Mouse (Mus musculus) c-Kit-negative CD71-positive TER-119-positive erythroid progenitor cells, embryonic 14.5 days (primary cell): Measurements from ENCODE around the gene Wipf2.
"Not testable (repeated sequence)": the region's sequence is repeated elsewhere in the genome, so short reads cannot be mapped to it uniquely, and the experiment has no call there.

ENCODE experiments used
- DNase-seq: peaks from one replicate; pipeline ENCODE4 v3.0.0-alpha.2; 2013; ENCODE audit warnings: low read depth, low spot score

Wipf2 gene

DNA sequence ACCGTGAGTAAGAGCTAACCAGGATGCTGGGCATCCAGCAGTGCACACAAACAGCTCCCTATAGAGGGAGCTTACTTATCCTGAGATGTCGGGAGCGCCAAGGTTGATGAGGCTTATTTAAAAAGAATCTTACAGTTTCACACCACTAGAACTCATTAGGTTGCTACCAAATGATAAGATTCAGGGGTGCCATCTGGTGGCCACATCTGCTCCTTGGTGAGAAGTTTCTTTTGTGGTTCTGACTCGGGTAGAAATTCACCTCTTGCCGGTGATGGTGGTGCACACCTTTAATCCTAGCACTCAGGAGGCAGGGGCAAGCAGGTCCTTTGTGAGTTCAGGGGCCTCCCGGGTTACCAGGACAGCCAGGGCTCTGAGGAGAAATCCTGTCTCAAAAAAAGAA is 46.2 kb downstream of the Wipf2 start:
- DNase-seq: peak; percentile 63

DNA sequence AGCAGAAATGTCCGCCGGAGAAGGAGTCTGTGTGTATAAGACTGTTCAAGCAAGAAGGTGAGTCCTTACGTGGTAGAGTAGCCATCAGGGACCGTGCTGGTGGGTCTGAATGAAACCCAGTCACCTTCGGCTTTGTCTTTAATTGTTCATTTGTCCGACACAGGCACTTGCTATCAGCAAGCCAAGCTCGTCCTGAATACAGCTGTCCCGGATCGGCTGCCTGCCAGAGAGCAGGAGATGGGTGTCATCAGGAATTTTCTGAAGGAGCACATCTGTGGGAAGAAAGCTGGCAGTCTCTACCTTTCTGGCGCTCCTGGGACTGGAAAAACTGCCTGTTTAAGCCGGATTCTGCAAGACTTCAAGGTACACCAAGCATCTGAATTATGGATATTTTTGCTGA is 47.0 kb downstream of the Wipf2 start:
- DNase-seq: no peak

DNA sequence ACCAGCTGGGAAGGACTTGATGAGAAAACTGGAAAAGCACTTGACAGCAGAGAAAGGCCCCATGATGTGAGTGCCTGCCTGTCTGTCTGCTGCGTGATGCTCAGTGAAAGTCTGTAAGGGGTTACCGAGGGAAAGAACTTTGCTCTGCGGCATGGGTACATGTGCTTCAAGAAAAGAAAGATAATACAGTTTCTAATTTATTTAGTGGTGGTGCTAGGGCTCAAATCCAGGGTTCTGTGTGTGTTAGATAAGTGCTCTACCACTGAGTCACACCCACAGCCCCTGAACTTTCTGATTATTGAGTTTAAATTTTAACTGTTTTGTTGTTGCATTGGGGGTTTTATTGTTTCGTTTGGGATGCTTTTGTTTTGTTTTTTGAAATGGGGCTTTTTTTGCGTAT is 48.1 kb downstream of the Wipf2 start:
- DNase-seq: no peak

DNA sequence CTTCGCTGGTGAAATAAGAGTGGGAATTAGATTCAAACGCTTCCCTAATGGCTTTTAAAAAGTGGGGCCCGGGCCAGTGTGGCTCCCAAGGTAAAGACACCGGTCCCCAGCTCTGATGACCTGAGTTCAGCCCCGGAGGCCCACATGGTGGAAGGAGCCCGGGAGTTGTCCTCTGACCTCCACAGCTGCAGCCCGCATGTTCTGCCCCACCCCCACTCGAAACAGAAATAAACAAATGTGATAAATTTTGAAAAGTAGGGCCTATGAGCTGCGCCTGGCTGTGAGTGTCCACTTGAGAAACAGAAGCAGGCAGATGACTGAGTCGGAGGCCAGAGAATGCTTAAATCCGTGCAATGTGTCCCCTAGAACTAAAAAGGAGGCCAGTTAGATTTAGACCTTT is 50.8 kb downstream of the Wipf2 start:
- no peak for DNase-seq

DNA sequence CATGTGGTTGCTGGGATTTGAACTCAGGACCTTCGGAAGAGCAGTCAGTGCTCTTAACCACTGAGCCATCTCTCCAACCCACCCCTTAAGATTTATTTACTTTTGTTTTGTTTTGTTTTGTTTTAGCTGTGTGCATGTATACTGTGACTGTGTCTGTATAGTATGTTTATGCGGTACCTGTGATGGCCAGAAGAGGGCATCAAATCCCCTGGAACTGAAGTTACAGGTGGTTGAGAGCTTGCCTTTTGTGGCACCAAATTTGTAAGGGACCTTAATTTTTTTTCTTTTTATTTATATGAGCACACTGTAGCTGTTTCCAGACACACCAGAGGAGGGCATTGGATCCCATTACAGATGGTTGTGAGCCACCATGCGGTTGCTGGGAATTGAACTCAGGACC is 52.9 kb downstream of the Wipf2 start:
- not testable (repeated sequence) for DNase-seq

DNA sequence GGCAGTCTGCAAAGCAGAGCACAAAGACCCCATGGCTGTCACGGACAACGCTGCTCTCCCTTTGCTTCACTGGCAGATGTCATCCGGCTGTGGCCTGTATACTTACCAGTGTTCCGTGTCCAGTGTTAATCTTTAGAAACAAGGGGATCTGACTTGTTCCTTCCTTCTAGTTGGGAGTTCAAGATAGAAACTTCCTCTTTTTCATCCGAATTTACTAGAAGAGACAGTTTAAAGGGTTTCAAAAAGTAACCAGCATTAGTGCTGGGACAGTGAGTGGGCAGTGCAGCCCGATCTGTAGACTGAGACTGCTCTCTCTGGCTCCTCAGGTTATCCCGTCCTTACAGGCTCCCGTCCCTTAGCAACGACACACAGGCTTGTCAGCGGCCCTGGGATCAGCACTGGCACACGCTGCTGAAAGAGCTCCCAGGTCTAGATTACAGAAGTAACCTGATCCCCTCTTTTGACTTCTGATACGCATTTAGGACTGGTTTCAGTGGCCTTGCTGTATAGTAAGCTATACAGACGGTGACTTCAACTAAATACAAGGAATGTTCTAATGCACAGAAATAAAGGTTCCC is 54.1 kb downstream of the Wipf2 start:
- DNase-seq: no peak

DNA sequence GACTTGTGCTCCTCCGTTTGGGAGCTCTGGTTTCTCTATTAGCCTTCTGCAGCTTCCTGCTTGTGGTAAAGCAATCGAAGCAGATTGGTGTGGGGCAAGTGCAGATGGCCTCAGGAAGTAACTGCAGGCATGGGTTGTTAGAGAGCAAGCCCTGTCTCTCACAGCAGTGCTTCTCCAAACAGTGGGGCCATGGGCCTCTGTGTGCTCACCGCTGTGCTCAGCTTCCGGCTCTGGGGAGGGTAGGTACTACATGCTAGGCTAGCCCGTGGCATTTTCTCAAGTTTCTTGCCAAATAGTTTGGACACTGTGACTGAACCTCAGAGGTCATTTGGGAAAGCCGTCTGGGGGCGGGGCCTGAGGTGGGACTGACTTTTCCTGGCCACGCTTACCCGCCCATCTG is 54.8 kb downstream of the Wipf2 start:
- no peak for DNase-seq

DNA sequence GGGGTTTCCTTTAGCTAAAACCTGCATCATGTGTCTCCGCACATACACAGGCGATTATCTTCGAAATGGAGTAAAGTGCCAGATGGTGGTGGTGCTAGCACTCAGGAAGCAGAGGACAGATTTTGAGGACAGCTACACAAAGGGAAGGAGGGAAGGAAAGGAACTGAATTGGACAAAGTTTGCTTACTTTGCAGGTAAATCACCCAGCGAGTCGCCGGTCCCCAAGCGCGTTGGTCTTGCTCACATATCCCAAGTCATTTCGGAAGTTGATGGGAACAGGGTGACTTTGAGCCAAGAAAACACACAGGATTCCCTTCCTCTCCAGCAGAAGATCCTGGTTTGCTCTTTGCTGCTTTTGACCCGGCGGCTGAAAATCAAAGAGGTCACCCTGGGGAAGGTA is 55.6 kb downstream of the Wipf2 start:
- no peak for DNase-seq

DNA sequence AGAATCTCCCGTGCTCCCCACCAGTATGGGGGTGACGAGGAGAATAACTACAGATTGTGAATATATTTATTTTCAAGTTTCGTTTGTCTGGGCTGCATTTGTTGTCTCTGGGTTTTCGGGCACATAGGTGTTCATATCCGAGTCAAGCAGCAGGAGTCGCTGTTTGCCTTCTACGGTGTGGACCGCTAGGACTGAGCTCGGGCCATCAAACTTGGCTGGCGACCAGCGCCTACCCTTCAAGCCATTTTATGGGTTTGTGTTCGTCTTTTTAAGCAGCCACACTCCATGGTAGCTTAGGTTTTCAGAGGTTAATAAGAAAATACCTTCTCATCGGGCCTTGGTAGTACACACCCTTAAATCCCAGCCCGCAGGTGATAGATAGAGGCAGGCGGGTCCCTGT is 58.4 kb downstream of the Wipf2 start:
- not testable (repeated sequence) for DNase-seq

DNA sequence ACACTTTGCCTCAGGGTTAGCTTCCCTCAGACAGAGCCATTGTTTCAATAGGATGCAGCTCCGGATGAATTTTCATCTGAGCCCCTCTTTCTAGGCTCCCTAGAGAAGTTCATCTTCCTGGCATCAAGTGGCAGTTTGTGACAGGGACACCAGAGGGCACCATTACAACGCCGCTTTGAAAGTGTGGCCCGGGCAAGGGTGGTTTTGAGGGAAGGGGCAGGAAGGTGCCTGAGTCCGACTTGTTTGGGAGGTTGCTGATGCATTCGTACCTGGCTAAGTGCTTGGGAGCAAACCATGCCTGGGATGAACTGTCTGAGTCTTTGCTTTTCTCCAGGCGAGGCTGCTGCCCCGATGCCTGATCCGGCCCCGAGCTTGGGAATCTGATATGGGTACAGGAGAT is 58.9 kb downstream of the Wipf2 start:
- DNase-seq: not testable (repeated sequence)

DNA sequence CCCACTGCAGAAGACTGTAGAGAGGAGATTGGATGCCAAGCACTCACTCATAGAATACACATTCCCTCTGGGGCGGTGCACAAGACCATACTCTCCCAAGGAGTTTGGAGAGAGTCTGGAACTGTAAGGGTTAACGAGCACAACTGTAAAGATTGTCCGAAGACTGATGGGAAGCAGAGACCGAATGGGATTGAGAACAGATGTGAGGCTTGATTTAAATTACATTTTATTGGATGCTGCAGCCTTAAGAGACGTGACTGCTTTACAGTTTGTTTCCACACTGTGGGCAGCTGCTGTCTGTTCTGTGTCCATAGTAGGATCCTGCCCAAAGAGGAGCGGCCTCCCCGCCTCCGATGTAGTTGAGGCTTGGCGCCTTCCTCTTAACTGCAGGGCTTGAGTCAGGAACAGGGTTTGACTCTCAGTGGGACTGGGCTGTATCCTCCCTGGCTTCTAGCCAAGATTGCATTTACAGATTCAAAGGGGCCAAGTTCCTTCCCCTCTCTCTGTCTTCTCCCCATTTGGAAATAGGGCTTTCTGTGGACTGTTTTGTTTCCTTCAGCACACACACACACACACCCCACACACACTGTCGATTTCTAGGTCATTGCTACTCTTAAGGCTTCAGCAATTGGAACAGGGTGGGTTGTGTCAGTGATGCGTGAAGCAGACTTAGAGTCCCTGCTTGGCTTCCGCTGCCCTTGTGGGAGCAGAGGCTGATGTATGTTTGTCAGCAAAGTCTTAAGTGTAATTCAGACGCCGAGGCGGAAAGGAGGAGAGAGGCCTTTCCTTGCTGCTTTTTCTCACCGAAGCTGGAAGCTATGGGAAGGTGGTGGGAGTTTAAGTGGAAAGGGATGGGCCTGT is 59.6 kb downstream of the Wipf2 start:
- DNase-seq: not testable (repeated sequence)

DNA sequence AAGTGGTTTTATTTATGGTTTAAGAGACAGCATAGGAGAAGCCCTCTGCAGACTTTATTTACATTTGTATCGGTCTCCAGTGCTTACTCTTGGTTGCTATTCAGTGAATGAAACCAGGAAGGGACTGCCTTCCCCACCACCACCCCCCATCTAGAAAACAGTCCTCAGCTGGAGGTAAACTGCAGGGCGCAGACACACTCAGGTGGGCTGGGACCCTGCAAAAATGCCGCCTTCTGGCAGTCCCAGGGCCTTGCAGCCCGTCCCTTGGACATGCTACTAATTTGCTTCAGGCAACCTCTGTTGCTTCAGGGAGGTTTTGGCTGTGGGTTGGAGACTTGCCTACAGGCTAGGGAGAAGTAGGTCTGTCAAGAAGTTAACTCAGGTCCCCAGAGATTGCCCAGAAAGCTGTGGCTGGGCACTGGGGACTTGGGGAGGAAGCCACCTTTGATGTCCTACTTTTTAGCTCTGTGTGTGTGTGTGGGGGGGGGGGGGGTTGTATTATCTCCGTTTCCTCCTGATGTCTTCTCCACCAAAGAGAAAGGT is 61.3 kb downstream of the Wipf2 start:
- DNase-seq: no peak

DNA sequence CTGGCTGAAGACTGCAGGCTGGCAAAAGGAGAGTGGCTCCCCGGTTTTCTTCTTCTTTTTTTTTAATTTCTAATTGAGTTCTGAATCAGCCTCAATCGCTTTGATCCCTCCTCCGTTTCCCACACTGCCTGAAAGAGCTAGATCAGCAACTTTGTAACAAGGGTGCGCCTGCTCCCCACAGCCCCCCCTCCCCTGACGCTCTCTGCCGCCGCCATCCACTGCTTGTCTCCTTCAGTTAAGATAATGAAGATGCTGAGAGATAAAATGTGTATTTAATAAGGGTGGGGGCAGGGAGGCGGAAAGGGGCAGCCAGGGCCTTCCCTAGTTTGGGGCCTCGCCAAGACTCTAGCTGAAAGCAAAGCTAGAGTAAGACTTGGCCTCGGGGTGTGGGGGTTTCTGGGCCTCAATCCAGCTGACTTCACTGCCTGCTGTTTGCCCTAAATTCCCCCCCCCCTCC is 61.9 kb downstream of the Wipf2 start:
- no peak for DNase-seq

DNA sequence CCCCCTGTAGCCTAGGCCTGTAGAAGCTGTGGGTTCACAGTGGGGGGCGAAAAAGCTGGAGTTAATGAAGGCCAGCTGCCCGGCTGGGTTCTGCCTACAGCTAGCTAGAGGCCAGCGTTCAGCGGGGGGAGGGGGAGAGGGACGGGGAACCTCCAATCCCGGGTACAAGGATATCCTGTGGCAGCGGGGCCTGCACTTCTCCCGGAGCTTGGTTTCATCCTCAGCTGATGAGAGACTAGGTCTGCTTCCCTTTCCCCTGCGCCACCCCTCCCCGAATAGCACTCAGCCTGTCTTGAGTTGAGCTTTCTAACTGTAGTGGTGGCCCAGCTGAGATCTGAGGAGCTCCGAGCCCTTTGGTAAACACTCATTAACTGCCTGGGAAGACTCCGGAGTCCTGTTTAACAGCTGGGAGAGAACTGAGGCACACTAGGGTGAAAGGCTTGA is 62.5 kb downstream of the Wipf2 start:
- no peak for DNase-seq

DNA sequence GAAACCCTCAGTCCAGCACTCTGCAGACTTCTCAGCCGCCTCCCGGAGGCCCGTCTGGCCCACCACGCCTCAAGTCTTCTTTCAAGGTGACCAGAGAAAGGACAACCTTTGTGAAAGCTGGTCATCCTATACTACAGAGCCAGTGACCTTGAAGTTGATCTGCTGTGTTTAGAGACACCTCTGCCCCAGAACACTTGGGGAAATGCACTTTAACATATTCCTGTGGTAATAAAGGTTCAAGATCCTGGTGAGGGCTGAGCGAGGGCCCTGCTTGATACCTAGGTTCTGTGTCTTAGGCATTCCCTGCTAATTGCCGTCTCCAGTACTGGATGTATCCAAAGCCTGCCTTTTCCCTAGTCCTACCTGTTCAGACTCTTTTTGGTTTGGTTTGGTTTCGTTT is 63.1 kb downstream of the Wipf2 start:
- DNase-seq: no peak

DNA sequence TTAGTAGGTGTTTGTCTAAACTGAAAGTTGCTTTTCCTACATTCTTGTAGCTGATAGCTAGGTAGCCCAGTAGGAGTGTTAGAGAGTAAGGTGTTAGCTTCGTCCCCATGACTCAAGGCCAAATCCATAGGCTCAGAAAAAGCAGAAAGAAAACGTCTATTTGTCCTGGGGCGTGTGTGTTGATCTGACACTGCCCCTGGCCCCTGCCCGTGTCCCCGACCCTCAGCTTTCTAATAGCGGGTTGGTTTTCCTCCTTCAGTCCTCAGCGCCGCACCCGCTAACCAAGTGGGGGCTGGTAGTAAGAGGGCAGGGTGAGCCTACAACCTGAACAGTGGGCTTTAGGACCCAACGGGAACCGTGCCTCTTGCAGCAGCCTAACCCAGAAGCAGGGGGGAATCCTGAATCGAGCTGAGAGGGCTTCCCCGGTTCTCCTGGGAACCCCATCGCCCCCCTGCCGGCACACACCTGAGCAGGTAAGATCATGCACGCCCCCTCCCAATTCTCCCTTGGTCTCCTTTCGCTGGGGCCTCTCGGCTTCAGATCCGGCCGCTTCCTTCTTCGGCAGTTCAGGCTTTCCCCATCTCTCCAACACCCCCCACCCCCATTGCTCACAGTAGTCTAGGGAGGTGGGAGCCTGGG is 64.1 kb downstream of the Wipf2 start, which contains the start of gene Rara:
Rara (plus strand) TSS at position 381 of the 639 bp plus-strand sequence.
- no peak for DNase-seq

DNA sequence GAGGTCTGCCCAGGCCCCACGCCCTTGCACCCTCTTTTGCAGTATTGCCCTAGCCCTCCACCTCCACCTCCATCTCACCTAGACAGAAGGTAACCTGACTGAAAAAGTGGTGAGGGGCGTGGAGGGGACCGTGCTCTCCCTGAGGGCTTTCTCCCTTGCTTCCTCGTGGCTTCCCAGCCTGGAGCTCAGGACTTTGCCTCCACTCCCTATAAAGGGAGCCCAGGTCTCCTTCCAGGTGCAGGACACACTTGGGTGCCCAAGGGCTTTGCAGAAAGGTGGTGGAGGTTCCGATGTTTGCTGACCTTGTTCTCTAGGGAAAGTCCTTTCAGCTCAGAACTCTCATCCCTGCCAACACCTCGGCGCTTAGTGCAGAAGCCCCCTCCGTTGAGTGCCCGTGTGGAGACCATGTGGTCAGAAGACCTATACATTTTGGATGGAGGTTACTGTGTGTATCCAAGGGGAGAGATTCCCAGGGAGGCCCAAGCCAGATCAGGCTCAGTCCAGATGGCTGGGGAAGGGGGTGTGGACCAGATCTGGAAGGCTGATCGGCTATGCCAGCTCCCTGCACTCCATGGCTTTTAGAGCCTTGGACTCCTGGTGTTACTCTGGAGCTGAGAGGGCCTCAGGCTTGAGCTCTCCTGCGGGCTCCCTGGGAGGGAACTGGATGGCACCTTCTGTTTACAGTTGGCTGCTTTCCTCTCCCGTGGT is 64.9 kb downstream of the Wipf2 start:
- DNase-seq: no peak

DNA sequence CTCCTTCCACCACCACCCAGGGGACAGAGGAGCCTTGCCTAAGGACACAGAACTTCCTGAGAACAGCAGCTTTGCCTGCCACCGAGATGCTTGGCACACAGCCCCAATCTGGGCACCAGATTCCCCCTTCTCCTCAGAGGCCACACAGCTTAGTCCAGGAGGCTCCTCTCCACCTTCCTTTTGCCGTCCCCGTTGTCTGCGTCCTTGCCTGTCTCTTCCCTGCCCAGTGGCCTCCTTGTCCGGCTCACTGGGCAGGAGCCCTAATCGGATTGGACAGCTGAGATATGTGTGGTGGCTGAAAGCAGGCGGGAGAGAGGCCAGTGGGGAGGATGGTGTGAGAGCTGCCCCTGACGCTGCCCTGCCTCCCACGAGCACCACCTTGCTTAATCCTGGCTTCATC is 66.1 kb downstream of the Wipf2 start:
- DNase-seq: no peak

DNA sequence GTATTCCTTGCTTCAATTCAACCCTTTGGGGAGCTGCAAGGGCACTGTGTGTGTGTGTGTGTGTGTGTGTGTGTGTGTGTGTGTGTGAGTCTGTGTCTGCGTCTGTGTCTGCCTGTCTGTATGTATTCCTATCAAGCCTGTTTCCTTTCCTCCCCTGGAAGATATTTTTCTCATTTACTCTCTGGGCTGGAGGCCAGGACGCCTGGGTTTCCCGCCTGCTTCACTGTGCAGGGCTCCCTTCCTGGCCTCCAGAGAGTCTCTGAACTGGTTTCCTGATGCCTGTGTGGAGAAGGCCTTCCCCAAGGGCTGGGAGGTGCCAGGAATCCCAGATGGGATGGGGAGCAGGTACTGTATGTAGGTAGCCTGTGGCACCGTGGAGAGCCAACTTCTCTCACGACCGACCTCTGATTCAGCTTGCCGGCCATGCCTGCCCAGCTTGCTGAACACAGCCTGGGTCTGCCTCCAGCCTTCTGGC is 66.7 kb downstream of the Wipf2 start:
- no peak for DNase-seq

DNA sequence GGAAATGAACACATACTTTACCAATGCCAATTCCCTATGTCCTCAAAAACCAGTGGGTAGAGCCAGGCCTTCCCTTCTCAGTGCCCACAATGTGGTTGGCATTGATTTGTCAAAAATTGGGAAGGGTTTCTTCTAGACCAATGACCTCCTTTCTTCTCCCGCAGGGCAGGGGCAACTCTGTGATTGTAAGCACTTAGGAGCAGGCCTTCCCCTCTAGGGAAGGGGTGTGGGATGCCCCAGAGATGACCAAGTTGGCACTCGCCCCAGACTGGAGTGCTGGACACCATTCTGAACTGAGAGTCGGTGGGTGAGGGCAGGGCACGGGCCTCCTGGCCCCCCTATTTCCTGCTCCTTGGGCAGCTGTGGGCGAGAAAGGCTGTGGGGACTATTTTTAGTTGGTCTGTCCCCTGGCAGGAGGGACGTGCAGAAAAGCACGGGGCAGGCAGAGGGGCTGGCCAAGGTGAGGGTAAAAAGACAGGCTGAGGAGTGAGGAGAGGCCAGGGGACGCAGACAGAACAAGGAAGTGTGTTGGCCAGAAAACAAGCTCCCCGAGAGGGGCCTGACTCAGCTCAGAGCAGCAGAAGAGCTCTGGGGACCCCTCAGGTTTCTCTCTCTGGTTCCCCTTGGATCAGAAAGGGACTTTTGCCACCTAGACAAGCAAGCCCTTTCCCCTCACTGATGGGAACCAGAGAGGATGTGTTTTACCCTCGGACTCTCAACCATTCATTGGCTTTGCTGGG is 67.5 kb downstream of the Wipf2 start:
- no peak for DNase-seq
